Mouse (Mus musculus): ENCODE results near the gene Klf17. TPM values are rescaled to one million over a fixed set of nuclear protein-coding genes. Genes with fewer than 3 reads are reported as not detected.
A peak's percentile ranks its signal among the peaks of the same experiment; 100 is the strongest.

Klf17 gene
- not detected in 2 replicates for polyA plus RNA-seq (2011; ENCODE audit: insufficient read depth, insufficient read length, low replicate concordance, missing spikeins)

DNA sequence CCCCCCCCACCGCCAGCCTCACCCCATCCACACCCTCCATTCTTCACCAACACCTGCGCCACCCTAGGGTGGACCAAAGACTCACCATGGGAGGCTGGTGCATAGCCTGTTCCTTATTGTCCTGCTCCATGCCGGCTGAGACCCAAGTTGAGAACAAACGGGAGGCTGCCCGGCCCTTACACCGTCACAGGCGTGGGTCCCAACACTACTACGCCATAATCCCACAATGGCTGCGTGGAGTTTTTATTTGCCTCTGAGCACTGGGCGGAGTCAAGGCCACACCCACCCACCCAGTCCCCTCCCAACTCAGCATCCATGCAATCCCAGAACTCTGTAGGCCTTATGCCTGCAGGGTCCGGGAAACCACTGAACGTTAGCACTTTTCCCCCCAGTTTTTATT, at the start of gene Klf17:
Gene Klf17 (minus strand): TSS at position 233 of the 400 bp plus-strand sequence.
- no peak within 1 kb of the TSS for H3K27ac ChIP-seq (ENCODE audit: control insufficient read depth, insufficient read depth, low read depth, low read length, poor library complexity)
- WGBS = 83% methylated on average over 12 of the region's 12 CpGs

DNA sequence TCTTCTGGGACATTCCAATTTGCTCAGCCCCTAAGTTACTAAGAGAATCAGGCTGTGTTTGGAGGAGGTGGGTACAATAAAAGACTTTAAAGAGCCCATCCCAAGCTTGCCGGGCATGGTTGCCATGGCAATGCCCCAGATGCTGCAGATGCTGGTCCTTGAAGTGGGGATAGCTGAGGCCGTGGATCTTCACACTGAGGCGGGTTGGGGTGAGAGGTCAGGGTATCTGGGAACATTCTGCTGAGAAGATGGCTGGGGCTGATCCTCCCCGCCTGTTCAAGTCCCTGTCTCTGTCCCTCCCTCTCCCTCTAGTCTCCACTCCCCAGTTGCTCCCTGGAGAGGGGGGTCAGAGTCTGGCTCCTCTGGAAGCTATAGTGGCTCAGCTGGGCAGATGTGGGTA, 48.9 kb upstream of the Klf17 start:
- WGBS = 58% methylated on average over 4 of the region's 4 CpGs
- Histone ChIP-seq H3K4me3 (replicated peaks; ENCODE audit: control insufficient read depth, low read depth, low read length) (no peak overlapping the region), H3K4me1 (ENCODE audit: control insufficient read depth, insufficient read depth, low read length) (no peaks in the 10 kb centered on the region), H3K27ac (ENCODE audit: control insufficient read depth, insufficient read depth, low read depth, low read length, poor library complexity) (no peak overlapping the region)
- TF ChIP-seq CTCF (IDR thresholded peaks at IDR 0.05; ENCODE audit: control insufficient read depth, insufficient read depth, low read length) (no peak), POLR2A (IDR thresholded peaks at IDR 0.05; ENCODE audit: borderline replicate concordance, control insufficient read depth, low read depth, low read length) (no peak)

More for the DNA sequence above, at the start of gene Klf17:
- no peak within 1 kb of the TSS for H3K4me3 ChIP-seq (replicated peaks; ENCODE audit: control insufficient read depth, low read depth, low read length)
- no peak for TF ChIP-seq CTCF (IDR thresholded peaks at IDR 0.05; ENCODE audit: control insufficient read depth, insufficient read depth, low read length)
- no peak for TF ChIP-seq POLR2A (IDR thresholded peaks at IDR 0.05; ENCODE audit: borderline replicate concordance, control insufficient read depth, low read depth, low read length)
- no peaks in the 10 kb centered on the region for H3K4me1 ChIP-seq (ENCODE audit: control insufficient read depth, insufficient read depth, low read length)

DNA sequence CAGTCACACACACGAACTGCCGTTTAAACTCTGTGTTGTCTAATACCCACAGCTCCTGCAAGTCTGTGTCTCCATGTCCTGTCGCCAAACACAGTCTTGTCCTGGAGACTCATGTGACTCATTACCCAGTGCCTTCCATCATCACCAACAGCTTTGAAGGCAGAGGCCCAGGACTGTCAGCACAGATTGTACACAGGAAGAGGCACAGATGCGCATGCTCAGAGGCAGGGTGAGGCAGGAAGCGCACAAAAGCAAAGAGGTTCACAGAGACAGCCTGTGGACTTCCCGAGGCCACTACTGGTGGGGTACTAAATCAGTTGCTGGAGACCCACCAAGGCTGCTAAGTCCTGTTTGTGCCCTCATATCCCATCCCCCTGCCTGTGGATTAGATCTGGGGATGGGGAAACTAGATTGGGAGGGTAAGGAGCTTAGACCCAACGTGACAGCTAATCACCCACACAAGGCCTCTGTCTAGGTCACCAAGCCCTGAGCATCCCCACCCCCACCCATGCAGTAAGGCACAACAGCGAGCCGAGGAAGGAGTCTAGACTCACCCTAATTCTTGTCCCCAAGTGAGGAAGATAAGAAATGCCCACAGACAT, 48.2 kb upstream of the Klf17 start:
- 51% methylated on average over 9 of the region's 9 CpGs for WGBS
- Histone ChIP-seq H3K4me3 (replicated peaks; ENCODE audit: control insufficient read depth, low read depth, low read length) (no peak overlapping the region), H3K4me1 (ENCODE audit: control insufficient read depth, insufficient read depth, low read length) (no peaks in the 10 kb centered on the region), H3K27ac (ENCODE audit: control insufficient read depth, insufficient read depth, low read depth, low read length, poor library complexity) (no peak overlapping the region)
- no peak for TF ChIP-seq POLR2A (IDR thresholded peaks at IDR 0.05; ENCODE audit: borderline replicate concordance, control insufficient read depth, low read depth, low read length)
- no peak for TF ChIP-seq CTCF (IDR thresholded peaks at IDR 0.05; ENCODE audit: control insufficient read depth, insufficient read depth, low read length)

DNA sequence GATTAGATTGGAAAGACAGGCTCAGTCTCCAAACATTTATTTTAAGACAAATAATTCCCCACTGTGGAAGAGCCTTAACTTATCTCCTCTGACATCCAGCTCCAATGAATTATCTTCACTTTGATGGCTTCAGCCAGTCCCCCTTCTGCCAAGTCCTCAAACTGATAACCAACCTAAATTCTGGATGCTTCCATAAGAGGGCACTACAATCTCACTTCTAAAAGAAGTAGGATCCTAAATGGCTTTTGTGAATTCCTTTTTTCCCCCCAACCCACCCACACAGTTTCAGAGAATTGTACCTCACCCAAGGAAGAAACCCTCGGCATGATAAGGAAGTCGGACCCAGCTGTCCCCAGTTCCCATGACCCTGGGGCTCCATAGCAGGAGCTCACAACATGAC, 45.5 kb upstream of the Klf17 start:
- Histone ChIP-seq H3K4me1 (ENCODE audit: control insufficient read depth, insufficient read depth, low read length) (no peaks in the 10 kb centered on the region), H3K27ac (ENCODE audit: control insufficient read depth, insufficient read depth, low read depth, low read length, poor library complexity) (no peak overlapping the region), H3K4me3 (replicated peaks; ENCODE audit: control insufficient read depth, low read depth, low read length) (no peak overlapping the region)
- no peak for TF ChIP-seq POLR2A (IDR thresholded peaks at IDR 0.05; ENCODE audit: borderline replicate concordance, control insufficient read depth, low read depth, low read length)
- TF ChIP-seq CTCF (IDR thresholded peaks at IDR 0.05; ENCODE audit: control insufficient read depth, insufficient read depth, low read length) = no peak
- WGBS = 57% methylated on average over 2 of the region's 2 CpGs

DNA sequence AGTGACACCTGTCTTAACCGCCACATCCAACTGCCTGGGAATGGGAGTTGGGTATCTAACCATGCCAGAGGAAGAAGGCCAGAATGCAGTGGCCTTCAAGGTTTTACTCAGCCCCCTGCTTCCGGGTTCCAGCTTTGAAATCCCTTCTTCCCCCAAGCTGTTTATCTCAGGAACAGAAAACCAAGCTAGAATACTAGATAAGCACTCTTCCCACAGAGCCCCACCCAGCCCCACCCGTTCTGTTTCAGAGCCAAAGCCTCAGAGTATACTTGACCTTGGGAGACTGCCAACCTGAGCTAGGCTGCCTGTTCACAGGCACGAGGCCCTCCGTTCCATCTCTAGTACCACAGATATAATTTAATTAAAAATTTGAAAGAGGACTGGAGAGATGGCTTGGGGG, 41.5 kb upstream of the Klf17 start:
- 27% methylated on average over 5 of the region's 5 CpGs for WGBS
- H3K4me1 ChIP-seq (ENCODE audit: control insufficient read depth, insufficient read depth, low read length) = no peaks in the 10 kb centered on the region
- TF ChIP-seq POLR2A (IDR thresholded peaks at IDR 0.05; ENCODE audit: borderline replicate concordance, control insufficient read depth, low read depth, low read length) (no peak), CTCF (IDR thresholded peaks at IDR 0.05; ENCODE audit: control insufficient read depth, insufficient read depth, low read length) (no peak)
- no peak overlapping the region for H3K27ac ChIP-seq (ENCODE audit: control insufficient read depth, insufficient read depth, low read depth, low read length, poor library complexity)
- H3K4me3 ChIP-seq (replicated peaks; ENCODE audit: control insufficient read depth, low read depth, low read length) = no peak overlapping the region

DNA sequence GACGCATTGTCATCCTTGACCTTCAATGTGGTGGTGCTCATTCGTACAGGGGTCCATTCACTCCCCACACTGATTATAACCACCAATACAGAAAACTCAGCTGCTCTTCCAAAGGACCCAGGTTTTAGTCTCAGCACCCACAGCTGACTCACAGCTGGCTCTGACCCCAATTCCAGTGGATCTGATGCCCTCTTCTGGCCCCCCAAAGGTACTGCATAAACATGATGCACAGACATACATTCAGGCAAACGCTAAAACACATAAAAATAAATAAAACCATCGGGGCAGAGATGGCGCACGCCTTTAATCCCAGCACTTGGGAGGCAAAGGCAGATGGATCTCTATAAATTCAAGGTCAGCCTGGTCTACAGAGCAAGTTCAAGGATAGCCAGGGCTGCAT, 34.5 kb upstream of the Klf17 start:
- 82% methylated on average over 6 of the region's 6 CpGs for WGBS
- no peak overlapping the region for H3K27ac ChIP-seq (ENCODE audit: control insufficient read depth, insufficient read depth, low read depth, low read length, poor library complexity)
- no peaks in the 10 kb centered on the region; the same call in 1 of the 2 replicates for H3K4me1 ChIP-seq (ENCODE audit: control insufficient read depth, insufficient read depth, low read length)
- TF ChIP-seq CTCF (IDR thresholded peaks at IDR 0.05; ENCODE audit: control insufficient read depth, insufficient read depth, low read length) (peak; percentile 11; the same call in 1 of the 2 replicates), POLR2A (IDR thresholded peaks at IDR 0.05; ENCODE audit: borderline replicate concordance, control insufficient read depth, low read depth, low read length) (no peak)
- H3K4me3 ChIP-seq (replicated peaks; ENCODE audit: control insufficient read depth, low read depth, low read length) = no peak overlapping the region

DNA sequence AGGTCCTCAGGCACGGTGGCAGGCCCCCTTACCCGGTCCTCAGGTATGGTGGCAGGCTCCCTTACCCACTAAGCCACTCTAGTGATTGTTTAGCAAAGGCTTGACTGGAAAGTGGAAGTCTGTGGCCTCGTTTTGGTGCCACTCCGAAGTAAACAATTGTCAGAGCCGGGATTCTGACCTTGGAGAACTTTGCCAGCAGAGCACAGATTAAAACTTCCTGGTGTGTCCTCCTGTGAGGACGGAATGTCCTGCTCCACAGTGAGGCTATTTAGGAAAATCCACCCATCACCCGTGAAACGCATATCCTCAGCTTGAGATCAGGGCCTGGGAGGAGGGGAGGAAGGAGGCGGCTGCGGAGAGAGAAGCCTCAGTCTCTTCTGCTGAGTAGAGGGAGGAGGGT, 22.9 kb upstream of the Klf17 start:
- TF ChIP-seq CTCF (IDR thresholded peaks at IDR 0.05; ENCODE audit: control insufficient read depth, insufficient read depth, low read length) (no peak), POLR2A (IDR thresholded peaks at IDR 0.05; ENCODE audit: borderline replicate concordance, control insufficient read depth, low read depth, low read length) (no peak)
- no peaks in the 10 kb centered on the region for H3K4me1 ChIP-seq (ENCODE audit: control insufficient read depth, insufficient read depth, low read length)
- no peak overlapping the region for H3K27ac ChIP-seq (ENCODE audit: control insufficient read depth, insufficient read depth, low read depth, low read length, poor library complexity)
- WGBS = 74% methylated on average over 10 of the region's 10 CpGs
- no peak overlapping the region for H3K4me3 ChIP-seq (replicated peaks; ENCODE audit: control insufficient read depth, low read depth, low read length)

DNA sequence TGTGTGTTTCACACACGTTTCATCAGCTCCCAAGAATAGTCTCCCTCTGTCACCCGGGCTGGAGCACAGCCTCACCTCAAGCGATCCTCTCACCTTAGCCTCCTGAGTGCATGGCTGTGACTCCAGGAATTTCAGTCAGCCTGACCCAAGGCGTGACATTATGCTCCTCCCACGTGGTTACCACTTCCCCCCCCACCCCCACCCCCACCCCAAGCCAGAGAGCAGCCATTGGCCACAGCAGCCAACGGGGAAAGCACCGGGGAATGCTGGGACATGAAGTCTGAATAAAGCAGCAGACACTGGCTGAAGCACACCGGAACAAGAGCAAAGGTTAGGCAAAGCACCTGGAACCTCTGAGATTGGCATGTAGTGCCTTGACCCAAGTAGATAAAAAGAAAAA, 21.5 kb upstream of the Klf17 start:
- no peak overlapping the region for H3K27ac ChIP-seq (ENCODE audit: control insufficient read depth, insufficient read depth, low read depth, low read length, poor library complexity)
- no peaks in the 10 kb centered on the region for H3K4me1 ChIP-seq (ENCODE audit: control insufficient read depth, insufficient read depth, low read length)
- TF ChIP-seq CTCF (IDR thresholded peaks at IDR 0.05; ENCODE audit: control insufficient read depth, insufficient read depth, low read length) (no peak), POLR2A (IDR thresholded peaks at IDR 0.05; ENCODE audit: borderline replicate concordance, control insufficient read depth, low read depth, low read length) (no peak)
- H3K4me3 ChIP-seq (replicated peaks; ENCODE audit: control insufficient read depth, low read depth, low read length) = no peak overlapping the region
- 33% methylated on average over 8 of the region's 8 CpGs for WGBS

DNA sequence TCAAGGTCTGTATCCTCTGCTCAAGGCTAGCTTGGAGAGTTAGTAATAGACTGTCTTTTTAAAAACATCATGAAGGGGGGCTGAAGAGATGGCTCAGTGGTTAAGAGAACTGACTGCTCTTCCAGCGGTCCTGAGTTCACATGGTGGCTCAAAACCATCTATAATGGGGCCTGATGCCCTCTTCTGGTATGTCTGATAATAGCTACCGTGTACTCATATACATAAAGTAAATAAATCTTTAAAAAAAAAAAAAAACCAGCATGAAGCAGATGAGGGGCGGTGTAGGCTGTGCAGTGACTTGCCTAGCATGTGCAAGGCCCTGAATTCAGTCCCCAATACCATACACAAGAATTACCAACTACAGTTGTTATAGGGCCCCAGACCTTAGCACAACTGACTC, 17.5 kb upstream of the Klf17 start:
- no peaks in the 10 kb centered on the region for H3K4me1 ChIP-seq (ENCODE audit: control insufficient read depth, insufficient read depth, low read length)
- H3K27ac ChIP-seq (ENCODE audit: control insufficient read depth, insufficient read depth, low read depth, low read length, poor library complexity) = no peak overlapping the region
- TF ChIP-seq POLR2A (IDR thresholded peaks at IDR 0.05; ENCODE audit: borderline replicate concordance, control insufficient read depth, low read depth, low read length) (no peak), CTCF (IDR thresholded peaks at IDR 0.05; ENCODE audit: control insufficient read depth, insufficient read depth, low read length) (no peak)
- H3K4me3 ChIP-seq (replicated peaks; ENCODE audit: control insufficient read depth, low read depth, low read length) = no peak overlapping the region
- WGBS = 74% methylated on average over 3 of the region's 3 CpGs

All from bone marrow, adult 2 months (tissue).